Mouse (Mus musculus) ES-E14 (cell line): ENCODE measurements around the gene Snapc4. TPM values are rescaled to one million over a fixed set of nuclear protein-coding genes. Genes with fewer than 3 reads are reported as not detected.

Experiments
- DNase-seq: peaks from one replicate; pipeline ENCODE4 v3.0.0-alpha.2; 2013; ENCODE audit warnings: low read depth, low spot score
- H3K27ac ChIP-seq: 2 replicates; pipeline ENCODE4 v1.5.1; 2012; ENCODE audit warnings: low read depth, mild to moderate bottlenecking, low read length, moderate library complexity, mixed read lengths; ENCODE audit not compliant: poor library complexity, insufficient read depth, severe bottlenecking
- H3K36me3 ChIP-seq: 2 replicates; pipeline ENCODE4 v1.6.1; 2012; ENCODE audit warnings: mild to moderate bottlenecking, low read length, moderate library complexity, mixed read lengths; ENCODE audit not compliant: control insufficient read depth, poor library complexity, insufficient read depth, severe bottlenecking
- H3K4me1 ChIP-seq, 2 experiments: fragments of 150-350 bp in 1 of 2; sonication (generic) in 1 of 2; 2 replicates each; pipeline ENCODE4 v1.6.1; 2012; ENCODE audit warnings: low read length in 2 of 2, mild to moderate bottlenecking in 1 of 2, mixed read lengths in 1 of 2; ENCODE audit not compliant: control insufficient read depth in 2 of 2, insufficient read depth in 2 of 2, poor library complexity in 1 of 2
- H3K4me3 ChIP-seq, 2 experiments: fragments of 150-350 bp in 1 of 2; sonication (generic) in 1 of 2; 2 replicates each; pipeline ENCODE4 v1.5.1; 2012; ENCODE audit warnings: low read length in 2 of 2, low read depth in 1 of 2, mild to moderate bottlenecking in 1 of 2, mixed read lengths in 1 of 2; ENCODE audit not compliant: insufficient read depth in 1 of 2, poor library complexity in 1 of 2, severe bottlenecking in 1 of 2
- H3K9ac ChIP-seq: 2 replicates; pipeline ENCODE4 v1.6.1; 2012; ENCODE audit warnings: low read depth, mild to moderate bottlenecking, low read length, mixed read lengths; ENCODE audit not compliant: poor library complexity, insufficient read depth, severe bottlenecking
- H3K9me3 ChIP-seq: fragments of 150-350 bp; sonication (generic); 2 replicates; pipeline ENCODE4 v1.6.1; 2012; ENCODE audit warnings: low read depth, mild to moderate bottlenecking, low read length; ENCODE audit not compliant: control insufficient read depth, insufficient read depth
- CHD2 ChIP-seq: IDR thresholded peaks from 2 replicates; pipeline ENCODE4 v1.6.1; 2014; ENCODE audit warnings: mild to moderate bottlenecking, low read depth, low read length, inconsistent platforms
- HCFC1 ChIP-seq: IDR thresholded peaks from 2 replicates; pipeline ENCODE4 v1.6.1; 2012; ENCODE audit warnings: low read length, inconsistent platforms, borderline replicate concordance; ENCODE audit not compliant: insufficient read depth
- MAFK ChIP-seq: IDR thresholded peaks from 2 replicates; pipeline ENCODE4 v1.6.1; 2014; ENCODE audit warnings: mild to moderate bottlenecking, low read depth, low read length, inconsistent platforms; ENCODE audit not compliant: insufficient read depth
- ZC3H11A ChIP-seq: IDR thresholded peaks from 2 replicates; pipeline ENCODE4 v1.6.1; 2012; ENCODE audit warnings: low read depth, mild to moderate bottlenecking, inconsistent platforms, low read length, borderline replicate concordance
- ZNF384 ChIP-seq: IDR thresholded peaks from 2 replicates; pipeline ENCODE4 v1.6.1; 2012; ENCODE audit warnings: low read depth, low read length, inconsistent platforms
- in situ Hi-C, 2 experiments: fragments of 600-800 bp; cut with MboI; formaldehyde crosslinking; loops; one replicate each; pipeline ENCODE4 v1.15.1; 2025; ENCODE audit warnings: low sequenced_read_pairs in 2 of 2, inconsistent platforms in 1 of 2; ENCODE audit not compliant: unreplicated experiment in 2 of 2
- total RNA-seq: library from RNA; depleted of rRNA; stranded (reverse); fragments of 300-350 nt; gene quantifications from 2 replicates; pipeline ENCODE4 v1.2.3, GENCODE M21; 2012; rRNA removed

Gene Snapc4
- total RNA-seq = 79.2 and 128 TPM in 2 replicates

DNA sequence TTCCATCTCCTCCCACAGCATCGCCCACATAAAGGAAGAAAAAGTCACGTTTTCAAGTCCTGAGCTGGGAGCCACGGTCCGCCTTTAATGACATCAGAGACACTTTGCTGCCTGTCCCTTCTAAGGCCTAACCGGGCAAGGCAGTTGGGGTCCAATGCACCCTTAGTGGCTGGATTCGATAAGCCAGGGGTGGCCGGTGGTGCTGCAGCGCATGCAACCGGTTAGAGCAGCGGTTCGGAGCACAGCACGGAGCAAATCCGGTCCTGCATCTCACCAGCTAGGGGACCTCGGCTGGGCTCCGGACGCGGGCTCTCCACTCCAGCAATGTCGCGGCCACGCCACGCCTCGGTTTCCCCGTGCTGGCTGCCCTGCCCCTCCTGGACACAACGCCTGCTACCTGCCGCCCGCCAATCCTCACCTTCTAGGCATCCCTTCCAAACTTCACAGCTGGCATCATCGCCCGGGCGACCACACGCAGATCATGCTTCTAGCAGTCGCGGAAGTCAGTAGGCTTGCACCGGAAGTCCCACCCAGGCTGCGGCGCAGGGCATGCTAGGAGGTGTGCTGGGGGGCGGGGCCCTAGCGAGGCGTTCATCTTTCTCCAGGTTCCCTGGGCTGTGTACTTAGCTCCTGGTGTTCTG lies at the start of gene Snapc4:
Gene Snapc4, minus strand, starts transcription at position 523 of the 641 bp plus-strand sequence.
- Histone ChIP-seq H3K9ac (peak within 1 kb of the TSS; percentile 96), H3K9me3 (no peaks in the 10 kb centered on the region), H3K36me3 (peaks cover 53% of the 10 kb centered on the region), H3K27ac (no peak within 1 kb of the TSS), H3K4me1 (no peaks in the 10 kb centered on the region; a peak in 1 of 4 replicates), H3K4me3 (peak within 1 kb of the TSS; percentile 93 to 94)
- TF ChIP-seq ZC3H11A (no peak), HCFC1 (no peak; the same call in 1 of the 2 replicates), ZNF384 (no peak), CHD2 (no peak), MAFK (no peak)
- in situ Hi-C loops = no loop called here
- DNase-seq = peak; percentile 83

DNA sequence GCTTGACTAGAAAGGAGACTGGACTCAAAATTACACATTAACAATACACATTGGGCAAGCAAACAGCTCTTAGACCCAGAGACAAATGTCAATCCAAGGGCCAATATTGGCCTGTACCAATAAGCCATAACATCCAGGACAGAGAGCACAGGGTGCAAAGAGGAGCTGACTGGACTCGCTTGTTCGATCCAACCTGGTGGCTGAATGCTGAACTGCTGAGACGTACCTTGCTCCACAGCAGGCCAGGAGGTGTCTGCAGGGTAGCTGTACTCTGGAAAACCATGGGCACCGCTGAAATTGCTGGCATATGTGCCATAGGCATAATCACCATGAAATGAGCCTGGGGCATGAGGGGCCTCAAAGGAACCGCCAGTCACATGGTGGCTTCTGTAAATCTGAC lies 49.4 kb upstream of the Snapc4 start:
- Histone ChIP-seq H3K36me3 (peaks cover 56% of the 10 kb centered on the region), H3K9ac (no peak overlapping the region), H3K9me3 (no peaks in the 10 kb centered on the region), H3K27ac (no peak overlapping the region), H3K4me1 (no peaks in the 10 kb centered on the region), H3K4me3 (no peak overlapping the region)
- no peak for TF ChIP-seq MAFK
- TF ChIP-seq ZC3H11A = no peak
- no peak for TF ChIP-seq ZNF384
- no peak for TF ChIP-seq CHD2
- TF ChIP-seq HCFC1 = no peak
- in situ Hi-C loops = loop anchor here in 1 of 2 experiments (25.0 kb wide), 1 partner anchor 482 kb away; the partner anchor contains the start of genes Med22, Rpl7a, Surf1 and Surf2
- no peak for DNase-seq

DNA sequence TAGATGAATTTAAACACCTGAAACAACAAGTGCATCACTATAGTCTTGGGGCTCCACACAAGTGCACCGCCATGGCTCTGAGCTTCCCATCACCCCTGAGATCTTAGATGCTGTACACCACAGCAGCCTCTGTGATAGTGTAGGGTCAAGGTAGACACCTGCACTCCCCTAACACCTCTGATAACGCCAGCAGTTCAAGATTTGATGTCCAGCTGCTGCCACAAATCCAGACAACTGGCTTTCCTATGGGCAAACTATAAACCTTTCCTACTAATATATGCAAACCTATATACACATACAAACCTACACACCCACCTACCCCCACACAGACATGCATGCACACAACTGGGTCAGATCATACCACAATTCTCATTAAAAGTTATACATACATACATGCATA lies 44.1 kb upstream of the Snapc4 start:
- Histone ChIP-seq H3K36me3 (peaks cover 72% of the 10 kb centered on the region), H3K27ac (no peak overlapping the region), H3K9ac (no peak overlapping the region), H3K9me3 (no peaks in the 10 kb centered on the region), H3K4me3 (no peak overlapping the region), H3K4me1 (no peaks in the 10 kb centered on the region)
- in situ Hi-C loops = no loop called here
- no peak for TF ChIP-seq CHD2
- TF ChIP-seq HCFC1 = no peak
- no peak for TF ChIP-seq MAFK
- TF ChIP-seq ZNF384 = no peak
- TF ChIP-seq ZC3H11A = no peak
- DNase-seq = no peak

DNA sequence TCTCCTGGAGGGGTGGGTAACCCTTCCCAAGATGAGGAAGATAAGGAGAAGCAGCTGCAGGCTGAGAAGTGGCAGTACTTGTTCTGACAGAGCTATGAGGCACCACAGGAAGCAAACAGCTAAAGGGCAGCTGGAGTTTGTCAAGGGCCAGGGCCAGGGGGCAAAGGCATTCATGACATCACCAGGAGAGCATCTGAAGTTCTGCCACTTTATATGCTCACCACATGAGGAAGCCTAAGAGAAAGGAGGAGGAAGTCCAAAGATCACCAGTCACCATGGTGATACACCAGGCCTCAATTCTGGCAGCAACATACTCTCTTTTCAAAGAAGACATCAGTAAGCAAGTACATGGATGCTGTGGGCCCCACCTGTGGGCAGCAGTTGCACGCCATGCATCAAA lies 42.6 kb upstream of the Snapc4 start:
- Histone ChIP-seq H3K4me3 (no peak overlapping the region), H3K27ac (no peak overlapping the region), H3K4me1 (no peaks in the 10 kb centered on the region), H3K9ac (no peak overlapping the region), H3K9me3 (no peaks in the 10 kb centered on the region), H3K36me3 (peaks cover 64% of the 10 kb centered on the region)
- no peak for TF ChIP-seq HCFC1
- TF ChIP-seq ZNF384 = no peak
- no peak for TF ChIP-seq ZC3H11A
- TF ChIP-seq MAFK = no peak
- no peak for TF ChIP-seq CHD2
- DNase-seq = no peak
- in situ Hi-C loops = no loop called here
